Mouse (Mus musculus) hindlimb bud, embryonic 11.5 days (tissue): ENCODE measurements at regions not wholly inside any gene's neighbourhood (a gene's known extent, or its start where the extent isn't known, plus 50 kb on each side); places are given as distances from the start of the nearest gene placed in this dataset.

Experiments used
- DNase-seq: peaks from one replicate; pipeline ENCODE4 v3.0.0-alpha.2; 2012; ENCODE audit warnings: low read depth, low spot score; ENCODE audit errors: extremely low spot score

- DNase-seq: no peak
These were observed 676.3 kb upstream of the Cited2 start for GRCm38 (mm10) chr10:17046765-17047164.

- DNase-seq: no peak
These were observed 650.1 kb upstream of the Cited2 start for GRCm38 (mm10) chr10:17072906-17073305.

DNA sequence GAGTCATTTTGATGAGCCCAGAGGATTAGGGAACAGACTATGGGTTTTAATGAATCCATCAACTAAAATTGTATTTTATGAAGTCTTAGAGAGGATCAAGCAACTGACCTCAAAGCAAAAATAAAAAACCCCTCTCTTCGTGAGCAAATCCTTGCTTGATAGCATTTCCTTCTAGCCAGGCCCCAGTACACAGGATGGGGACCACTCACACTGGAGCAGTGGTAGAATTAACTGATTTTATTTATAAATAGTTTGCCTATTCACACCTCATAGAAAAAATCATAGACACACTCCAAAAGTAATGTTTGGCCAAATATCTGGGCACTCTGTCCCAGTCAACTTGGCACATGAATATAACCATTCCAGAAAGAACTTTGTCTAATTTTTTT lies 649.0 kb upstream of the Cited2 start:
- no peak for DNase-seq

DNA sequence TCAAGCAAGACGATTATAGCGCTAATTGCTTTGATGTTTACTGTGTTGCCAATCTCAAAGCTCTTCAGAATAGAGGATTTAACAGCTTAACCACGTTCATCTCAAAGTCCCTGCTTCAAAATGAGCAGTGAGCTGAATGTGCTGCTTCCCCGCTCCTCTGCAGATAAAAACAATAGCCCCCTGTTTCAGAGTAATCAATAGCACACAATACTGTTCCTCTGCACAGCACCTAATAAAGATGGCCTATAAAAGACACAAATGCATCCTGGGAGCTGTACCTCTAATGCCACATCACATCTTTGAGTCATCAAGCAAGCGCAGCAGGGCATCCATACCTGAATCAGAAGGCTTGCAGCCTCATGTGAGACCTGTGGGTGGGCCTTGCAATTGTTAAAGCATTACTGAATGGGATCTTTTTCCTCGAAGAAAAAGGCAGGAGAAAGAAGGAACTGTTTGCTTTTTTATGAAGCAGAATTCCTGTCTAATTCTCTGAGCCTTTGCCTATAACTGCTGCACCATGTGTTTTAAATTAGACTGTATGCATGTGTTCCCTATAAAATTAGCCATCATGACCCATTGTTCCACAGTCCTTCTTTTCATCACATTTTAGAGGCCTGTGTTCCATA lies 648.5 kb upstream of the Cited2 start:
- peak; percentile 90 for DNase-seq

DNA sequence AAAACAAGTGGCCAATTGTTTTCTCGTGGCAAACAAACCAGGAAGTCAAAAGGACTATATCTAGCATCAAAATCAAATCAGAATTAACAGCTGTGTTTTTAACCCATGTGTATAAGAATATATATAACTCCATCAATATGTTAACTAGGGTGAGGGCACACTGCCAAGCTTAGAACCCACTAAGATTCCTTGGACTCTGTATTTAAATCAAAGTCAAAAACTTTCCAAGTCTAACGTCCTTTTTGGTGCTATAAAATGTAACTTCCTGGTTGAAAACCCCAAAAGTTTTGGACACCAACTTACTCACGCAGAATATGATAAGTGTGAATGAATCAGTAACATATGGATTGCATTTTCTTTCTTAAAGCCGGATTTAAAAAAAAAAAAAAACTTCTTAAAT lies 647.9 kb upstream of the Cited2 start:
- peak; percentile 71 for DNase-seq

GRCm38 (mm10) chr10:17075576-17075975 lies 647.4 kb upstream of the Cited2 start:
- DNase-seq: no peak

GRCm38 (mm10) chr10:17076186-17076585 lies 646.8 kb upstream of the Cited2 start:
- DNase-seq: no peak

- DNase-seq: no peak
These were observed 645.4 kb upstream of the Cited2 start for GRCm38 (mm10) chr10:17077580-17077979.

DNA sequence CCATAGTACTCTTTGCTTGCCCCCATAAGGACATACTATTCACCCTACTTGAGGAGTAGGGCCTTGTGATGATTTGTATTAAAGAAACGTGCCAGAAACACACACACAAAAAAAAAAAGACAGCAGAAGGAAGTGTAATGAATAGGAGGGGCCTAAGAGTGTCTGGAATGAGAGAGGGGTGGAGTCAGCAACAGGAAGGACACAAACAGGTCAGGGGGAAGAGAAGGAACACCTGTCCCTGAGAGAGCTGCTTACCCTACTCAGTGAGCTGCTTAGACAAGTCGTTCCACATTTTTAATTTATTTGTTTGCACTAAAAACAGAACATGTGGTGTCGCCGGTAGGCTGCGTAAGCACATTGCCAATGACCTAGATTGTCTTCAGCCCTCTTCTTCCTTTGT lies 642.2 kb upstream of the Cited2 start:
- no peak for DNase-seq

DNA sequence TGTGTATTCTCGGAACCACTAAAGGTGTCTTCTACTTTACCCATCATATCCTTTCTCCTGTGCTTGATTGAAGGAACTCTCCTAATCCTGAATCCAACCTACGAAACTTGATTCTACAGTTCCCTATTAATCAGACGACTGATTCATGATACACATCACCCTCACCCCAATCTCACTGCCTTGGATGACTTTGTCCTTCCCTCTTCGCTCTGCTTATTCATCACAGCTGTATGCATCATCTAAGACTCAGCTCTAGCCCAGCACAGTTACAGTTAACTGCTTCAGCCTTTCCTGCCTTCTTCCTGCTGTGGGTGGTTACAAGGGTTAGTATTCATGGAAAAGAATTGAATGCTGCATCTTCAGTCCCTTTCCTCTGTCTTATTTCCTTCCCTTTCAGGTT lies 640.1 kb upstream of the Cited2 start:
- DNase-seq: no peak

DNA sequence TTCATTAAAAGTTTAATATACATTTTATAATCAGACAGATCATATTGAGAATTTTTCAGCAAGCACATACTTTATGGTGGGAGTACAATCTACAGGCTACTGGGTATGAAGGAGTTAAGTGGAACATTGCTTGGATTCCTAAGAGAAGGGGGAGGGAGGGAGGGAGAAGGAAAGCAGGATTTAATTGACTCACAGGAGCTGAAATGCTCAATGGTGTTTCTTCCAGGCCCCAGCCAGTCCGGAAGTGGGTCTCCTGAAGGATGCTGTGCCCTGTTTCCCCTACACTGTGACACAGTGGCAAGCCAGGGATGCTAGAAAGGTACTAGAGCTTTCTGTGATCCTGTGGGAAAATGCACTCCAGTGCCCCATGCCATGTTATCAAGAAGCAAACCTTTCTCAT lies 621.0 kb upstream of the Cited2 start:
- DNase-seq: peak; percentile 49

DNA sequence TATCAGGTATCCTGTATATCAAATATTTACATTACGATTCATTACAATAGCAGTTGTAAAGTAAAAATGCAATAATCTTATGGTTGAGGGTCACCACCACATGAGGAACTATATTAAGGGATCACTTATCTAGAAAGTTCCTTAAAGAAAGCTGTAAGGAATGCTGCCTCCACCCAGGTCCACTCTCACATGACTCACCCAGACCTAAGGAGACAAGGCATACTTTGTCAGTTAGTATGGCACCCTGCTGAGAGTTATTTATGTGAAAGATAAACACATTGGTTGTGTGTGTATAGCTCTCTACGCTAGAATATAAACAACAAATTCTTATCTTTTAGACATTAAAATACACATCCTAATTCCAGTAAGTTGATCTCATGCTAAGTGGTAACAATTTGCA lies 619.6 kb upstream of the Cited2 start:
- no peak for DNase-seq

- no peak for DNase-seq
These were observed 616.2 kb upstream of the Cited2 start for GRCm38 (mm10) chr10:17106831-17107230.

- DNase-seq: no peak
These were observed 611.9 kb upstream of the Cited2 start for GRCm38 (mm10) chr10:17111071-17111470.

DNA sequence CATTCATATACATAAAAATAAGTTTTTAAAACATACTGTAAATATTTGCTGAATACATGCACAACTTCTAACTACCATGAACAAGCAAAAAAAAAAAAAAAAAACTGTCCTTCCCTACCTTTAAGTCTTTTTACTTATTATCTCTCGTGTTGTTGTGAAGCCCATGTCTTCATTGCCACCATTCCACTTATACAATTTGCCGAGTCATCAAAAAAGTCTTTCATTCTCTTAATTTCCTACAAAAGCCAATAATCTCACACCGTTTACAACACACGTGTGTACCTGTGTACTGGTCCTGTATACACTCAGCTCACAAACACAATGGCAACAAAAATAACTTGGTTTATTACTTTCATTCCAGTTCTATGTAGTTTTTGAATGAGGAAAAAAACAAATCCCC lies 608.2 kb upstream of the Cited2 start:
- no peak for DNase-seq

DNA sequence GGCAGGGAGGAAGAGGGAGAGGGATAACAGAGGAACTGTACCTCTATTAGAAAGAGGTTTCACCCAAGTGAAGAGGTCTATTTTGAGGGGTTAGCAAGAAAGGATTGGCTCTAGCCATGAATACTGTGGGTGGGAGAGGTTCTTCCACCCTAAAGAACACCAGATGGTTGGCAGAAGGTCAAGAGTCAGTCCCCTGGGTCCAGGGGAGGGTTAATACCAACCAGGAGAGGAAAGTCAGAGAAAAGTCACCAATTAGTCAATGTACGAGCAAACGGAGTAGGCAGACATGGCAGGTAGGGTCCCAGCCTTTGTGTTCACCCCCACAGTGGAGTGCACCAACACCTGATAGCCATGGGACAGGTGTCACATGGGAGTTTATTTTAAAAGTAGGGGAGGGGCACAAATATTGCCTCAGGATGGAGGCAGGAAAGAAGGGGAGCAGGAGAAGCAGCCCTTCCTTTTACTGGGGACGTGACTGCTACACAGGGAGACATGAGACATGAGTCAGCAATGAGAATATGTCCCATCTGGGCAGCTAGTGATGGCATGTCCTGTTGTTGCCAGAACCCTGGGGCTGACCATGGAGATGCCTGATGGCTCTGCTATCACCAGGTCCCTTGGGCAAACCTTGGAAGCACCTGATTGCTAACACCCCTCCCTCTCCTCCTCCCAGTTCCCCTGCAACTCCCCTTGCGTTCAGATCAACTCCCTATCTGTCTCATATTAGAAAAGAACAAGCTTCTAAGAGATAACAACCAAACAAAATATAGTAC lies 593.4 kb upstream of the Cited2 start:
- DNase-seq: no peak

- DNase-seq: no peak
These were observed 592.4 kb upstream of the Cited2 start for GRCm38 (mm10) chr10:17130661-17131060.

- DNase-seq: no peak
These were observed 591.3 kb upstream of the Cited2 start for GRCm38 (mm10) chr10:17131763-17132162.

- no peak for DNase-seq
These were observed 547.6 kb upstream of the Cited2 start for GRCm38 (mm10) chr10:17175385-17175784.

DNA sequence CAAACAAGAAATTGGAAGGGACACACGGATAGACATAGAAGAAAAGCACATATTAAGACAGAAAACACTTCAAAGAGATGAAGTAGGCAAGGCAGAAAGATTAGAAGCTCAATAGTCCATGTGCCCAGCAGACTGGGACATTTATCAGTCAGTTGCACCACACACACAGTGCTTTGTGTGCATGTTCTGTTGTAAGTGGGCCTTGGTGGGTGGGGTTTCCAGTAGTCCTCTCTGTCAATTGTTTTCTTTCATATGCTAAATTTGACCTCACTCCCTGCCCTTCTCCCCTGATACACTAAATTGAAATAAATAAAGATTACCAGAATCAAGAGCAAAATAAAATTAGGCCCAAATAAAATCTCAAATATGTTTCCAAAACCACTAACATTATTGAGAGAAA lies 546.0 kb upstream of the Cited2 start:
- no peak for DNase-seq

- DNase-seq: no peak
These were observed 545.3 kb upstream of the Cited2 start for GRCm38 (mm10) chr10:17177503-17178278.

DNA sequence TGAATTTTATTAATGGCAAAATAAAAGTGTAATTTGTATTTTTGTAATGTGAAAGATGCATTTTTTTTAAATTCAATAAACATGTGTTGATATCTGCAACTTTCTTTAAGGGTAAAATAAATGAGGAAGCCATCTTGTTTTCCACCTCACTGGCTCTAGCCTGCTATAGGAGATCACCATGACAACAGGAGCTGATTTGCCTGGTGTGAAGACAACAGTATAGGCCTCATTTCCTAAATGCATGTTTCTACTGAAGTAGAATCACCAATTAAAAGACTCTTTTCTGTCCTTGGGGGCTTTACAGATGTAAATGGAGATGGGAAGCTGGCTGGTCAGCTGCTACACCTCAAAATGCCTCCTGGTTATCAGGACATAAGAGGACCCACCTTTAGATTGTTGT lies 544.4 kb upstream of the Cited2 start:
- no peak for DNase-seq
